Mouse (Mus musculus) heart, embryonic 12.5 days (tissue): ENCODE measurements around the gene Msi2. TPM values are rescaled to one million over a fixed set of nuclear protein-coding genes. Genes with fewer than 3 reads are reported as not detected.

ENCODE experiments used
- ATAC-seq: fragments of 200-750 bp; cut with Nextera tagmentation; 2 replicates; pipeline ENCODE4 v1.8.0; 2017; ENCODE audit warnings: moderate TSS enrichment, moderate library complexity; ENCODE audit not compliant: insufficient number of reproducible peaks, low FRiP score
- H3K27ac ChIP-seq: fragments of 300-500 bp; sonication (generic); 2 replicates; pipeline ENCODE4 v1.5.1; 2016; ENCODE audit warnings: mild to moderate bottlenecking, moderate library complexity; ENCODE audit not compliant: poor library complexity, severe bottlenecking
- H3K27me3 ChIP-seq: fragments of 300-500 bp; sonication (generic); replicated peaks from 2 replicates; pipeline ENCODE4 v1.6.1; 2016; ENCODE audit warnings: mild to moderate bottlenecking, moderate library complexity
- H3K36me3 ChIP-seq: fragments of 300-500 bp; sonication (generic); 2 replicates; pipeline ENCODE4 v1.6.1; 2016; ENCODE audit warnings: mild to moderate bottlenecking, moderate library complexity
- H3K4me1 ChIP-seq: fragments of 300-500 bp; sonication (generic); replicated peaks from 2 replicates; pipeline ENCODE4 v1.6.1; 2016; ENCODE audit warnings: mild to moderate bottlenecking
- H3K4me2 ChIP-seq: fragments of 300-500 bp; sonication (generic); 2 replicates; pipeline ENCODE4 v1.6.1; 2016; ENCODE audit warnings: mild to moderate bottlenecking, moderate library complexity
- H3K4me3 ChIP-seq: fragments of 300-500 bp; sonication (generic); 2 replicates; pipeline ENCODE4 v1.5.1; 2016; ENCODE audit warnings: mild to moderate bottlenecking
- H3K9ac ChIP-seq: fragments of 300-500 bp; sonication (generic); 2 replicates; pipeline ENCODE4 v1.6.1; 2016; ENCODE audit warnings: mild to moderate bottlenecking, moderate library complexity
- H3K9me3 ChIP-seq: fragments of 300-500 bp; sonication (generic); replicated peaks from 2 replicates; pipeline ENCODE4 v1.6.1; 2016; ENCODE audit warnings: mild to moderate bottlenecking, moderate library complexity
- WGBS: fragments of 180-500 bp; shearing (Covaris S2); methylation state at CpG from one replicate; pipeline ENCODE4 v1.1.7; 2016; 5-methylcytosine and 5-hydroxymethylcytosine counted together
- polyA plus RNA-seq: library from polyadenylated mRNA; unstranded; fragments of >200 nt; fragmentation: Nextera tagmentation; extraction: Ambion mirVana; gene quantifications from 2 replicates; pipeline ENCODE4 v1.2.1, GENCODE M21; 2016

Msi2 gene
- polyA plus RNA-seq, 1 experiment from 2014 or later, result 20.5 TPM

DNA sequence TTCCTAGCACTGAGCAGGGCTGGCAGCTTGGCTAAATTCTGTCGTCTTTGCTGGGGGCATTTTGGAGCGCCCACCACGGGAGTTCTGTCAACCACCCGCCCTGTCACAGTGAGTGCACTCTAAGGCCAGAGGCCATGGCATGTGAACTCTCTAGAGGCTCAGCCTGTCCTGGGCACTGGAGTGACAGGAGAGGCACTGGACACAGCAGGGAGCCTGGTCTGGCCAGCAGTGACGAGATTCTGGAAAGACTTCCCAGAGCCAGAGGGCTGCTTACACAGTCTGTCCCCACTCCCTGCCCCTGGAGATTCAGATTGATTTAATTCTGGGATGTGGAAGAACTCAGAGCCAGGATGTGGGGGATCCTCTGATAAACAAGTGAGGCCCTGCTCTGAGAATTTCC, 318.9 kb downstream of the Msi2 start:
- Histone ChIP-seq H3K27me3 (no peaks in the 10 kb centered on the region), H3K4me2 (no peak overlapping the region), H3K9me3 (no peaks in the 10 kb centered on the region), H3K36me3 (peaks cover 7% of the 10 kb centered on the region), H3K9ac (no peak overlapping the region), H3K4me3 (no peak overlapping the region), H3K4me1 (peaks cover 78% of the 10 kb centered on the region), H3K27ac (no peak overlapping the region; the same call in 1 of the 2 replicates)
- ATAC-seq, result no peak; the same call in 1 of the 2 replicates
- 54% methylated on average over 5 of the region's 5 CpGs for WGBS

DNA sequence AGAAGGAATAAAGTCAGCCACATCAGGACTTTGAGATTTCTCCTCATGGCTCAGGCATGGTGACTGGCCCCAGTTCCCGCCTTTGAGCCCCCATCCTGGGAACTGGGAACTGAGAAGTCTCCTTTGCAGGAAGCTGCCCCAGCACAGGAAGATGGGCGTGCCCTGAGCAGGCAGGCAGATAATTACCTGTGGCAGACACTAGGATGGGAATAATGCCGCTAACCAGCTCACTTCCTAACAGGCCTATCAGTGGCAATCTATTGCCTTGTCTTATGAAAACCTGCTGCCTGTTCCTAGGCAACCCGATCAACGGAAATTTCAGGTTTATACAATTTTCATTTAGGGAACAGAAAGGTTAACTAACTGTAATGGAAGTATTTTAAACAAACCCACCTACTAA, 319.3 kb downstream of the Msi2 start:
- Histone ChIP-seq H3K4me1 (peaks cover 78% of the 10 kb centered on the region), H3K4me2 (no peak overlapping the region), H3K9me3 (no peaks in the 10 kb centered on the region), H3K27me3 (no peaks in the 10 kb centered on the region), H3K9ac (no peak overlapping the region), H3K36me3 (peaks cover 11% of the 10 kb centered on the region), H3K27ac (no peak overlapping the region), H3K4me3 (no peak overlapping the region)
- ATAC-seq, result no peak
- 74% methylated on average over 5 of the region's 5 CpGs for WGBS

DNA sequence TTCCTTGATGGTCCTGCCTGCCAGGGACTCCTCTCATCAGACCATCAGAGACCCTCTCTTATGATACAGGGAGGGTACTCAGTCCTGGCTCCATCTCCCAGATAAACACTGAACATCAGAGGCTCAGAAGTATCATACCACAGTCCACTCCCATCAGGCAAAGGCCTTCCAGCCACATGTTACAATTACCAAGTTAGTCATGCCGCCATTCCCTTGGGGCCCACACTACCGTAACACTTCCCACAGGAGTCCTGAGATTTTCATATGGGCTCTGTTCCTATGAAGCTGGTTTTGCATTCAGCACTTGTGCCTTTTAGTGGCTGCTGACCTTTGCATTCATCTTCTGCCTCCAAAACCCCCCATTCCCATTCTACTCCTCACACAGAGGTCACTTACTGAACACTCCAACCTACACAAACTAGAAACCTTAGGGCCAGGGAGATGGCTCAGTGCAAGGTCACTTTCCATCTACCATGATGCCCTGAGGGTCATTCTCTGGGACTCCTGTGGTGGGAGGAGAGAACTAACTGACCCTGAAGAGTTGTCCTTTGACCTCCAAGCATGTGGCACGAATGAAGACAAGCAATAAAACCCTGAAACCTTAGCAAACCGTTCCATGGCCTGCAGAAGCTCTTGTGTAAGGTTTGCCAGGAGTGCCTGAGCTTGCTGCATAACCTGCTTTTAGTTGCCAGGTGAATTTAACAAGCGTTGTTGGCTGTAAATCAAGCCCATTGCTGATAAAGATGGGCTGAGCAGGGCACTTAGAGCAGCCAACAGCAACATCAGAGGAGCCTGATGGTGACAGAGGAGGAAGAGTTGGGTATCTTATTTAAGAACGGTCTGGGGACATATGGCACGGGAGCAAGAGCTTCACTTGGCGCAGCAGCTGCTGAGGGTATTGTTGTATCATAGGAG, 323.0 kb downstream of the Msi2 start:
- H3K4me3 ChIP-seq, result no peak overlapping the region
- H3K9me3 ChIP-seq, result no peaks in the 10 kb centered on the region
- peak overlapping the region; percentile 56 for H3K27ac ChIP-seq
- peaks cover 24% of the 10 kb centered on the region for H3K36me3 ChIP-seq
- H3K9ac ChIP-seq, result no peak overlapping the region
- H3K4me2 ChIP-seq, result no peak overlapping the region
- no peak for ATAC-seq
- H3K27me3 ChIP-seq, result no peaks in the 10 kb centered on the region
- WGBS, result 76% methylated on average over 8 of the region's 8 CpGs
- H3K4me1 ChIP-seq, result peaks cover 42% of the 10 kb centered on the region

DNA sequence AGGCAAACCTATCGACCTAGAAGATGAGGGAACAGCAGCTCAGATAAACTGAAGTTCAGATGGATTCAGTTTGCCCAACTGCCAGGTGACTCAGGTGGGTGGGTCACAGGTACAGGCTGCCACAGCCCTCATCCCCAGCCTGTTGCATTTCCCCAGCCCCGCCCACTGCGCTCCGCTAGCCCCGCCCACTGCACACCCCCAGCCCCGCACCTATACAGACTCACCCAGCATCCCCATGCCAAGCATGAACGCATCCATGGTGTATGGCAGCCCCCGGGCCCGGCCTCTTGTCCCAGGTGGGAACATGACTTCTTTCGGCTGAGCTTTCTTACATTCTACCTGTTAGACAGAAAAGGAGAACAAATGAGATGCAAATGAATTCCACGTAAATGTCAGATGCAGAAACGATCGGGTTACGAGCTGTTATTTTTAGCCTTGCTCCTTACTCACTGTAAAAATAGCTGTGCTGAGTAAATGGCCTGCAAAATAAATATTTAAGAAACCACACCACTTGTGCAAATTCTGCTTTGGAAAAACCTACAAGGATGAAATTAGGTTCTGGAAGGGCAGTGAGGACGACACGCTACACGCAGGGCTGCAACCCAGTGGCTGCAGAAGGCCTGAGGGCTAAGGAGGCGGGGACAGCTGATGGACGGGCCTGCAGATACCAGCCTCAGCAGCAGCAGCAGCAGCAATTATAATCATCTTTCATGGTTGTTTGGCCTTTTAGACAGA, 323.8 kb downstream of the Msi2 start:
- Histone ChIP-seq H3K4me2 (no peak overlapping the region), H3K27ac (peak overlapping the region; percentile 56), H3K27me3 (no peaks in the 10 kb centered on the region), H3K4me1 (peaks cover 33% of the 10 kb centered on the region), H3K9me3 (no peaks in the 10 kb centered on the region), H3K9ac (no peak overlapping the region), H3K4me3 (no peak overlapping the region), H3K36me3 (peaks cover 24% of the 10 kb centered on the region)
- 58% methylated on average over 19 of the region's 19 CpGs for WGBS
- ATAC-seq, result no peak

DNA sequence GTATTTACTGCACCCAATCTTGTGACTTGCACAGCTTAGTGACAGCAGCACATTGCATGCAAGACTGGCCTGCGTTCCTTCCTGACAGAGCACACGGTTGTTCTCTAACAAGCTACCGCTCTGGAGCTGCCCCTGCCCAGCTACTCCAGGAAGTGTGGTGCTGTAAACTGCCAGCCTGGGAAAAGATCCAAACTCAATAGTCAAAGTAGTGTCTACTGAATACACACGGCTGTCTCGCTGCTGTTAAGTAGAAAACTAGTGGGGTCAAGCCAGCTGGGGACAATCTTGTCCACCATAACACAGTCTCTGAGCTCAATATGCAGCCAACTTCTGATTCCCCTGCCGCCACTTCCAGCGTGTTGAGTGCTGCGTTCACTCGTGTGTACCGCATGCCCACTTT, 325.6 kb downstream of the Msi2 start:
- H3K4me3 ChIP-seq, result no peak overlapping the region
- peaks cover 21% of the 10 kb centered on the region for H3K36me3 ChIP-seq
- no peak overlapping the region for H3K4me2 ChIP-seq
- H3K27me3 ChIP-seq, result no peaks in the 10 kb centered on the region
- peaks cover 29% of the 10 kb centered on the region for H3K4me1 ChIP-seq
- H3K27ac ChIP-seq, result 0 out of 2 replicates have a peak overlapping the region, but pooled peaks have one; percentile 17
- ATAC-seq, result no peak
- H3K9ac ChIP-seq, result no peak overlapping the region
- 79% methylated on average over 10 of the region's 10 CpGs for WGBS
- H3K9me3 ChIP-seq, result no peaks in the 10 kb centered on the region

DNA sequence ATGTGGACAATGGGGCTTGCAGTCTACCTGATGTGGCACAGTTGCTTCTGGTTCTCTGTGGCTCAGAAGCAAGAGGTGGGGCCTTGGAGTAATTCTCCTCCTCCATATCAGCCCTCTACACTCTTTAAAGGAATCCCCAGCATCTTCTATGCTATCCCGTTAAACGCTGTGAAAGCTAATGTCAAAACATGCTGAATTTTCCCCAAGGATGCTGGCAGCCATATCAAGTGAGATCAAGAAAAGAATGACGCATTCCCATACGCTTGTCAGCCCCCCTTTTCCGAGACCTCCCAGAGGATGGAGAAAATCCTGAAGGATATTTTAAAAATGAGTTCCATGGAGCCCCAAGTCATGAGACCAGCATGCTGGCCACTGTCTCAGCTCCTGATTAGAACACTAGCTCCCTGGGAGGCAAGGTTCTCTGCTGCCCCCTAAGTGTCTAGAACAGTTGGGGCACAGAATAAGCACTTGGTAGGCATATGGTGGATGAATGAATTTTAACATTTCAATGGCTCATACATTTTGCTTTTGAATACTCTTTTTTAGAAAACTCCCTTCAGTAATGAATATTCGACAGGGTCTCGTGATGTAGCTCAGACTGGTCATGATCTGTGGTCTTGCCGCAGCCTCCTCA, 327.0 kb downstream of the Msi2 start:
- H3K9me3 ChIP-seq, result no peaks in the 10 kb centered on the region
- H3K4me2 ChIP-seq, result no peak overlapping the region
- H3K36me3 ChIP-seq, result peaks cover 18% of the 10 kb centered on the region
- 91% methylated on average over 8 of the region's 8 CpGs for WGBS
- no peak overlapping the region for H3K9ac ChIP-seq
- H3K4me3 ChIP-seq, result no peak overlapping the region
- no peak overlapping the region for H3K27ac ChIP-seq
- H3K27me3 ChIP-seq, result no peaks in the 10 kb centered on the region
- no peak for ATAC-seq
- peaks cover 35% of the 10 kb centered on the region for H3K4me1 ChIP-seq

DNA sequence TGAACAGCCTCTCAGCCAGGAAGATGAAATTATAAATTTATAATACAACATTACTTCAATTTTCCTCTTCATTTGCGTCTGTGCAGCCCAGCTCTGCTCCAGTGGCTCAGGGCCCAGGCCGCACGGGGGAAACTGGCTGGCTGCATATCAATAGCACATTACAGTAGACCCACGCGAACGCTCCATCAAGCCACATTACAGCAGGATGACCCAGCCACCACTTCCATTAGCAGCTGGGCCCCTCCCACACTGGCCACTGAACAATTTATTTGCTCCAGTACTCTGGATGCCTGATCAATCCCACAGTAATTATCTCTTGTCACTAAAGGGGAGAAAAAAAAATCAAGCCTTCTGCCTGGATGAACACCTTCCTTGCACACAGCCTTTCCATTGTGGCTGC, 328.8 kb downstream of the Msi2 start:
- no peak for ATAC-seq
- Histone ChIP-seq H3K9ac (no peak overlapping the region), H3K9me3 (no peaks in the 10 kb centered on the region), H3K27ac (no peak overlapping the region), H3K27me3 (no peaks in the 10 kb centered on the region), H3K4me1 (peaks cover 19% of the 10 kb centered on the region), H3K36me3 (peaks cover 28% of the 10 kb centered on the region), H3K4me3 (no peak overlapping the region), H3K4me2 (no peak overlapping the region)
- 93% methylated on average over 6 of the region's 6 CpGs for WGBS

DNA sequence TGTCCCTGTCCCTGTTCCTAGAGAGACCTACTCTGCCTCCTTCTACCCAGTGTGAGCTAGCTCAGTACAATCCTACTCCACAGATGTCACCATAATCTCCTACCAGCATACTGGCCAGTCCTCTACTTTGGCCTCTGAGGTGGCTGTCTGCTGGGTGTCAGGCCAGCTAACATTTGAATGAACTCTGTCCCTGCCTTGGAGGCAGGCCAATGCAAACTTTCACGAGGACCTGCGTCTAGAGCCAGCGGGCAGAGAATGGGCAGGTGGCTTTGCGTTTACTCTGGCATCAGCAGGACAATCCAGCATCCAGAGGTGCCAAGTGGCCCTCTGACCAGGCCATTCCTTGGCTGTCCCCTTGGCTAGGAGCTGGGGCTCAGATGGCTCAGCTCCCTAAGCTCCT, 331.4 kb downstream of the Msi2 start:
- Histone ChIP-seq H3K4me3 (no peak overlapping the region), H3K4me1 (peaks cover 34% of the 10 kb centered on the region), H3K36me3 (peaks cover 14% of the 10 kb centered on the region), H3K9ac (no peak overlapping the region), H3K27ac (0 out of 2 replicates have a peak overlapping the region, but pooled peaks have one; percentile 40), H3K27me3 (no peaks in the 10 kb centered on the region), H3K4me2 (no peak overlapping the region), H3K9me3 (no peaks in the 10 kb centered on the region)
- no peak for ATAC-seq
- WGBS, result 69% methylated on average over 4 of the region's 4 CpGs

DNA sequence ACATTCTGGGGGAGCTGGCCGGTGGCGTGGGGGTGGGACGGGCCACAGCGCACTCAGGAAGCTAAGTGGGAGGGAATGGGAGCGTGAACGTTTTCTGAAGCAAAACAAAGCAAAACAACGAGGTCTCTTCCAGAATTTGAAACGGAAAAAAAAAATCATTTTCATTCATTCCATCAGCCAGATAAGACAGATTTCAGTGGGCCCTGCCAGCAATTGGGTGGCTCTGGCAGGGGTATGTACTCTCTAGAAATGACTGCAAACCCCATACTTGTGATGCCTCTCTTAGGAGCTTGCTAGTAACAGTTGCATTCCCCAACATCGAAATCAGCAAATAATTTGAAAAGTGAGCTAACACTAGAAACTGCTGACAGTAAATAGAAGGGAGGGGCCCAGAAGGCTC, 335.9 kb downstream of the Msi2 start:
- no peaks in the 10 kb centered on the region for H3K9me3 ChIP-seq
- H3K36me3 ChIP-seq, result peaks cover 20% of the 10 kb centered on the region
- no peak overlapping the region for H3K4me2 ChIP-seq
- no peak overlapping the region for H3K9ac ChIP-seq
- H3K27ac ChIP-seq, result peak overlapping the region; percentile 25
- no peak overlapping the region for H3K4me3 ChIP-seq
- H3K27me3 ChIP-seq, result no peaks in the 10 kb centered on the region
- H3K4me1 ChIP-seq, result peaks cover 69% of the 10 kb centered on the region
- WGBS, result 57% methylated on average over 9 of the region's 9 CpGs
- no peak for ATAC-seq

DNA sequence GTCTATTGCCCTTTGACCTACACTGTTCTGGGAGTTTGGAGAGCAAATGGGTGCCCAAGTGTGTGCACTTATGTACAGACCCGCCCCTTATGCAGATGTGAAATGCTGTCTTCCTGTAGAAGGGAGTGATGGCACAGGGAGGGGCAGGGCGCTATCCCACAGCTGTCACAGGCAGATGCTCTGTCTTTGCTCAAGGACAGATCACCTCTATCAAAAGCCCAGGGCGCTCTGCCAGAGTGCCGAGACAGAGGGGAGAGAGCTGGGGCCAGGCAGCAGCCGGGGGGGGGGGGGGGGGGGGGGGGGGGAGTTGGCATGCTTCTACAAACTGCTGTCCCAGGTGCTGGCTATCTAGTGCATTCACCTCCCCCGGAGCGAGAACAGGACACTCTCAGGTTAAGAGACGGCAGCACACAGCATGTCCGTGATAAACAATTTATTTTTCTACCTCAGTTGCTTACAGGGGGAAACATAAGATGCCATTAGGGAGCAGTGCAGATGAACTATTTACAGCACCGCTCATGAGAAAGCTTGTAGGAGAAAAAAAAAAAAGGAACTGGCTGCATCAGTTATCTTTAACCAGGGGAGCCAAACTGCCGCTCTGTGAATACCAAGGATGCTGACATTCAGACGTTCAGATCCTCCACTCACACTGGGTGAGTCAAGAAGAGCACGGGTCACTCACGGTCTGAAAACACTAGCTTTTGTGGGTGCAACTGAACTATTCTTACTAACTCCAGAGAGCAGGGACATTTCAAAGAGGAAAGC, 337.0 kb downstream of the Msi2 start:
- H3K9me3 ChIP-seq, result no peaks in the 10 kb centered on the region
- 30% methylated on average over 11 of the region's 14 CpGs for WGBS
- peak overlapping the region; percentile 66 for H3K27ac ChIP-seq
- peaks cover 65% of the 10 kb centered on the region for H3K4me1 ChIP-seq
- no peak overlapping the region for H3K9ac ChIP-seq
- no peaks in the 10 kb centered on the region for H3K27me3 ChIP-seq
- H3K36me3 ChIP-seq, result peaks cover 30% of the 10 kb centered on the region
- 0 out of 2 replicates have a peak, but pooled peaks have one; percentile 33 for ATAC-seq
- H3K4me3 ChIP-seq, result no peak overlapping the region
- peak overlapping the region; percentile 14; the same call in 1 of the 2 replicates for H3K4me2 ChIP-seq
